Mouse (Mus musculus) kidney, postnatal 14 days (tissue): ENCODE measurements around the gene Id2.

ENCODE experiments used
- DNase-seq: peaks from one replicate; pipeline ENCODE4 v3.0.0; 2022; ENCODE audit warnings: mixed read lengths

Id2 gene

GRCm38 (mm10) chr12:25073374-25073773 is 23.6 kb downstream of the Id2 start:
- no peak for DNase-seq

- no peak for DNase-seq
These were observed 34.7 kb downstream of the Id2 start for GRCm38 (mm10) chr12:25062264-25062663.

GRCm38 (mm10) chr12:25060901-25061300 is 36.0 kb downstream of the Id2 start:
- no peak for DNase-seq

GRCm38 (mm10) chr12:25059487-25060200 is 37.3 kb downstream of the Id2 start:
- no peak for DNase-seq

GRCm38 (mm10) chr12:25054963-25055362 is 42.0 kb downstream of the Id2 start:
- no peak for DNase-seq

GRCm38 (mm10) chr12:25054511-25054910 is 42.4 kb downstream of the Id2 start:
- DNase-seq: no peak

GRCm38 (mm10) chr12:25049253-25049652 is 47.7 kb downstream of the Id2 start:
- no peak for DNase-seq

- DNase-seq: no peak
These were observed 52.4 kb downstream of the Id2 start for GRCm38 (mm10) chr12:25044579-25044978.

- DNase-seq: no peak
These were observed 52.9 kb downstream of the Id2 start for GRCm38 (mm10) chr12:25044056-25044455.
